Comparison of ENCODE assay signal across 10 mouse cellular contexts in genomic region chr2:165852896-165853633, GRCm38 (mm10). TPM values are rescaled to one million over a fixed set of nuclear protein-coding genes. Genes with fewer than 3 reads are reported as not detected.
A peak's percentile ranks its signal among the peaks of the same experiment; 100 is the strongest.
DNase-seq lines count a peak whose midpoint lies in the region; ATAC-seq and TF ChIP-seq lines count a peak whose summit lies in the region.
"Had no signal": no experiment of that assay in that cellular context is flagged by ENCODE, and none has a peak within 500 bp of the region (broad histone marks: within the 10 kb centered on the region; RNA-seq: fewer than 3 reads in every experiment).

No protein-coding gene starts in this region.

- no peaks in the 10 kb centered on the region for H3K27me3 ChIP-seq in heart, embryonic 13.5 days (replicated peaks)
- H3K27me3 ChIP-seq in midbrain, embryonic 13.5 days = no peaks in the 10 kb centered on the region
- no peaks in the 10 kb centered on the region for H3K27me3 ChIP-seq in midbrain, embryonic 11.5 days (ENCODE audit: control insufficient read depth, insufficient read depth, low read length)

- no peak for DNase-seq in heart, adult 8-10 months (ENCODE audit: low spot score)
- no peak for DNase-seq in midbrain, embryonic 11.5 days (ENCODE audit: low spot score, missing footprints)
- no peak for DNase-seq in ovary, postnatal 36 days (ENCODE audit: low spot score)
- DNase-seq: right cerebral cortex, postnatal 25 days had no signal

- TF ChIP-seq CTCF in cortical plate, adult 2 months (IDR thresholded peaks at IDR 0.05; ENCODE audit: extremely low read depth, insufficient read depth, low read length) = no peak
- TF ChIP-seq CTCF in olfactory bulb, adult 2 months (IDR thresholded peaks at IDR 0.05; ENCODE audit: insufficient read depth, low read depth, low read length) = no peak

- no peak for ATAC-seq in heart, embryonic 13.5 days (ENCODE audit: extremely low read depth, insufficient number of reproducible peaks, low FRiP score, low TSS enrichment)
- no peak for ATAC-seq in midbrain, embryonic 13.5 days
- no peak for ATAC-seq in midbrain, embryonic 11.5 days (ENCODE audit: low FRiP score)
- ATAC-seq in CD4-positive, CD25-positive, alpha-beta regulatory T cell, adult 4 months = no peak

- H3K36me3 ChIP-seq in heart, embryonic 13.5 days = peaks cover 39% of the 10 kb centered on the region
- H3K36me3 ChIP-seq in midbrain, embryonic 13.5 days = peaks cover 32% of the 10 kb centered on the region
- H3K36me3 ChIP-seq in midbrain, embryonic 11.5 days (ENCODE audit: control insufficient read depth, insufficient read depth, low read length) = peaks cover 2% of the 10 kb centered on the region; the same call in 1 of the 2 replicates

- no peaks in the 10 kb centered on the region for H3K9me3 ChIP-seq in heart, embryonic 13.5 days
- no peaks in the 10 kb centered on the region for H3K9me3 ChIP-seq in midbrain, embryonic 13.5 days
- H3K9me3 ChIP-seq in midbrain, embryonic 11.5 days (ENCODE audit: control insufficient read depth, low read length) = no peaks in the 10 kb centered on the region

- H3K4me1 ChIP-seq in heart, embryonic 13.5 days = peaks cover 96% of the 10 kb centered on the region
- H3K4me1 ChIP-seq in midbrain, embryonic 13.5 days (replicated peaks) = peaks cover 80% of the 10 kb centered on the region
- peaks cover 26% of the 10 kb centered on the region for H3K4me1 ChIP-seq in midbrain, embryonic 11.5 days (ENCODE audit: control insufficient read depth, insufficient read depth, low read length)
- H3K4me1 ChIP-seq in cortical plate, adult 2 months (ENCODE audit: control insufficient read depth, insufficient read depth, low read length) = peaks cover 35% of the 10 kb centered on the region
- peaks cover 68% of the 10 kb centered on the region for H3K4me1 ChIP-seq in olfactory bulb, adult 2 months (ENCODE audit: control insufficient read depth, insufficient read depth, low read length)

- peak overlapping the region; percentile 13; the same call in 1 of the 2 replicates for H3K4me2 ChIP-seq in heart, embryonic 13.5 days
- H3K4me2 ChIP-seq in midbrain, embryonic 13.5 days (replicated peaks) = no peak overlapping the region
- no peak overlapping the region for H3K4me2 ChIP-seq in midbrain, embryonic 11.5 days
- H3K4me2 ChIP-seq: hindbrain, embryonic 14.5 days had no signal

- H3K27ac ChIP-seq in heart, embryonic 13.5 days (replicated peaks) = peak overlapping the region; percentile 88
- peak overlapping the region; percentile 14; the same call in 1 of the 2 replicates for H3K27ac ChIP-seq in midbrain, embryonic 13.5 days
- no peak overlapping the region for H3K27ac ChIP-seq in midbrain, embryonic 11.5 days (ENCODE audit: low read depth, low read length)
- peak overlapping the region; percentile 19; the same call in 1 of the 2 replicates for H3K27ac ChIP-seq in cortical plate, adult 2 months (ENCODE audit: insufficient read depth, low read length)
- peak overlapping the region; percentile 0; the same call in 1 of the 2 replicates for H3K27ac ChIP-seq in olfactory bulb, adult 2 months (ENCODE audit: insufficient read depth, low read depth, low read length)

- H3K4me3 ChIP-seq in heart, embryonic 13.5 days = no peak overlapping the region
- no peak overlapping the region for H3K4me3 ChIP-seq in midbrain, embryonic 13.5 days (replicated peaks)
- no peak overlapping the region for H3K4me3 ChIP-seq in midbrain, embryonic 11.5 days (ENCODE audit: low read depth, low read length)
- no peak overlapping the region for H3K4me3 ChIP-seq in cortical plate, adult 2 months (ENCODE audit: insufficient read depth, low read length)
- no peak overlapping the region for H3K4me3 ChIP-seq in olfactory bulb, adult 2 months (ENCODE audit: insufficient read depth, low read depth, low read length)

- TF ChIP-seq POLR2A in cortical plate, adult 2 months (IDR thresholded peaks at IDR 0.05; ENCODE audit: extremely low read depth, insufficient read depth, low read length) = no peak
- TF ChIP-seq POLR2A in olfactory bulb, adult 2 months (IDR thresholded peaks at IDR 0.05; ENCODE audit: insufficient read depth, low read depth, low read length) = no peak

- H3K9ac ChIP-seq in heart, embryonic 13.5 days = peak overlapping the region; percentile 69
- no peak overlapping the region for H3K9ac ChIP-seq in midbrain, embryonic 13.5 days (replicated peaks)
- no peak overlapping the region for H3K9ac ChIP-seq in midbrain, embryonic 11.5 days (ENCODE audit: low read length)
- H3K9ac ChIP-seq: hindbrain, embryonic 14.5 days had no signal

- 85% methylated on average over 9 of the region's 9 CpGs for WGBS in heart, embryonic 13.5 days
- WGBS in midbrain, embryonic 13.5 days = 89% methylated on average over 9 of the region's 9 CpGs
- WGBS in midbrain, embryonic 11.5 days = 87% methylated on average over 9 of the region's 9 CpGs
- WGBS in olfactory bulb, adult 2 months = 85% methylated on average over 9 of the region's 9 CpGs

RNA-seq across cellular contexts. Expression of gene Zmynd8, which starts 45.8 kb away (rescaled TPM):
- 41.5 and 42.4 TPM in 2 replicates for polyA plus RNA-seq in heart, embryonic 13.5 days (2015; fragmentation: Nextera tagmentation; extraction: Ambion mirVana)
- 10 to 100 TPM; 35.5 to 60.5 (median 45.4) TPM for total RNA-seq in heart, adult 8-10 months (2022)
- 85.4 and 86.8 TPM in 2 replicates for polyA plus RNA-seq in midbrain, embryonic 13.5 days (2015; fragmentation: Nextera tagmentation; extraction: Ambion mirVana)
- 43.1 and 45.6 TPM in 2 replicates for polyA plus RNA-seq in midbrain, embryonic 11.5 days (2014; fragmentation: Nextera tagmentation; extraction: Ambion mirVana)
- polyA plus RNA-seq in cortical plate, adult 2 months (2012; rRNA removed) = 90.5 and 106 TPM in 2 replicates
- 440 TPM in 1 of 2 replicates, not detected in the other for polyA plus RNA-seq in olfactory bulb, adult 2 months (2012; ENCODE audit: insufficient read depth, insufficient read length, low replicate concordance, missing spikeins)
- 10 to 100 TPM; 66.6 to 75.4 TPM for polyA plus RNA-seq in CD4-positive, CD25-positive, alpha-beta regulatory T cell, adult 4 months (2017; shearing (Covaris generic))
